Mouse (Mus musculus): ENCODE results near the gene Fam69b.

Fam69b gene

GRCm38 (mm10) chr2:26628792-26629437 is 658 bp downstream of the Fam69b start:
- DNase-seq: no peak

- DNase-seq: no peak
Measured at GRCm38 (mm10) chr2:26632541-26633395, 4.5 kb downstream of the Fam69b start.

GRCm38 (mm10) chr2:26633953-26634530 is 5.8 kb downstream of the Fam69b start:
- no peak for DNase-seq

GRCm38 (mm10) chr2:26634629-26635488 is 6.6 kb downstream of the Fam69b start:
- DNase-seq: no peak

- DNase-seq: no peak
Measured at GRCm38 (mm10) chr2:26635489-26636324, 7.5 kb downstream of the Fam69b start.

DNA sequence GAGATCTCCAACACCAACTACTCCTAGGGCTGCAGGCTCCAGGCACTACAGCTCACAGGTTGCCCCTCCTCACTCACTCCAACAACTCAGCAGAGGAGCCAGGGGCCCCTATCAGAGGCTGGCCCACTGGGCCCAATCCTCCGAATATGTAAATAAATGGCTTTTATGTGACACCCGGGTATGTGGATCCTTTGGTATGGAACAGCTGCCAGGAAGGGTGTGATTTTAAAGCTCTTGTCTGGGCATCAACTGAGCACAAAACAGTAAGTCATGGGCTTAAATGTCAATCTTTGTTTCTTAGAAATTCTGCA is 8.0 kb downstream of the Fam69b start:
- DNase-seq: no peak

DNA sequence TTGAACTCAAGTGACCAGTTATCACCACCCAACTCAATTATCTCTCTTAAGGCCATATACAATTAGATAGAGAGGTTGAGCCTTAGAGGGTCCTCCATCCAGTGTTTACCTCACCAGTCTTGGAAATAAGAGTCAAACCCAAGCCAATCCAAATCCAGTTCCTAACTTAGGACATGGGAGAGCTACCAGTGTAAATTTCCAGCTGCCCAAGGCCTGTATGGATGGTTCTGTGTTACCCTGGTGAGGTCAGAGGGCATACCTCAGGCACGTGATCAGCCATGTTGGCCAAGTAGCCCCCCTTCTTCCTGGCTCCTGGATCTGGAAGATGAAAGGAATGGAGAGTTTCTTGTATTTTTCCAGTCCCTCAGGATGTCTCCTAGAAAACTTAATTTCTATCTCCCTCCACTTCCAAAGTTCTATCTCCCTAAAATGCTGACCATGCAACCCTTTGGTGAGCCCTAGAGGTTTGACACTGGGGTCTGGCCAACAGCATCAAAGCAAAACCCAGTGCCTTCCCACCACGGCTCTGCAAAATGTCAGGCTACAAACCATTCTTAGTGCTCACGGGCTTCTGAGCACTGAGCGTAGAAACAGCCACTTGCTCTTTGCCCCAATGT is 9.2 kb downstream of the Fam69b start:
- DNase-seq: no peak

- no peak for DNase-seq
Measured at GRCm38 (mm10) chr2:26638039-26638438, 9.8 kb downstream of the Fam69b start.

DNA sequence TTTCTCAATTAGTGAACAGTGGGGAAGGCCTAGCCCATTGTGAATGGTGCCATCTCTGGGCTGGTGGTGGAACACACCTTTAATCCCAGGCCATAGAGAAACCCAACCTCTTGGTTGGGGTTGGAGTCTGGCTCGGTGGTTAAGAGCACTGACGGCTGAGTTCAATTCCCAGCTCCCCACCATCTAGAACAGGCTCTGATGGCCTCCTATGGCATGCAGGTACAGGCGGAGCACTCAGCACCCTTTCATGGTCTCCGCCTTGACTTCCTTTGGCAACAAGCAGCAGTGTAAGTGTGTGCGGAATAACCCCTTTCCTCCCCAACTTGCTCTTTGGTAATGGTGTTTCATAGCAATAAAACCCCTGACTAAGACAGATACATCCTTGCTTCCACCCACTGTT is 10.3 kb downstream of the Fam69b start:
- no peak for DNase-seq

DNA sequence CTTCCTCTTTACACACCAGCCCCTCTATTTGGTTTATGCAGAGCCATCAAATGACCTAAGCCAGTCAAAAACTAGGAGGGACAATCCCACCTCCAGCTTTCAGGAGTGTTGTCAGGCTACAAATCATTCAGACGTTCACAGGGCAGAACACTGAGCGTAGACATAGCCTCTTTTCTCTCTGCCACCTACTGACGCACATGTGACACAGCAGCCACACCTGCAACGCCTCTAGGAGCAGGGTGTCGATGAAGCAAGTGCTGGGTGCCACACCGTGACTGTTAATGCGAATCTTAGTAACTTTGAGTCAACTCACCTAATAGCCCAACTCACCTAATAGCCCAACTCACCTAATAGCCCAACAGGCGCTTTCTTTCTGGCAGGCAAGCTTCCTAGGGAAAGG is 10.8 kb downstream of the Fam69b start:
- DNase-seq: peak; percentile 78

DNA sequence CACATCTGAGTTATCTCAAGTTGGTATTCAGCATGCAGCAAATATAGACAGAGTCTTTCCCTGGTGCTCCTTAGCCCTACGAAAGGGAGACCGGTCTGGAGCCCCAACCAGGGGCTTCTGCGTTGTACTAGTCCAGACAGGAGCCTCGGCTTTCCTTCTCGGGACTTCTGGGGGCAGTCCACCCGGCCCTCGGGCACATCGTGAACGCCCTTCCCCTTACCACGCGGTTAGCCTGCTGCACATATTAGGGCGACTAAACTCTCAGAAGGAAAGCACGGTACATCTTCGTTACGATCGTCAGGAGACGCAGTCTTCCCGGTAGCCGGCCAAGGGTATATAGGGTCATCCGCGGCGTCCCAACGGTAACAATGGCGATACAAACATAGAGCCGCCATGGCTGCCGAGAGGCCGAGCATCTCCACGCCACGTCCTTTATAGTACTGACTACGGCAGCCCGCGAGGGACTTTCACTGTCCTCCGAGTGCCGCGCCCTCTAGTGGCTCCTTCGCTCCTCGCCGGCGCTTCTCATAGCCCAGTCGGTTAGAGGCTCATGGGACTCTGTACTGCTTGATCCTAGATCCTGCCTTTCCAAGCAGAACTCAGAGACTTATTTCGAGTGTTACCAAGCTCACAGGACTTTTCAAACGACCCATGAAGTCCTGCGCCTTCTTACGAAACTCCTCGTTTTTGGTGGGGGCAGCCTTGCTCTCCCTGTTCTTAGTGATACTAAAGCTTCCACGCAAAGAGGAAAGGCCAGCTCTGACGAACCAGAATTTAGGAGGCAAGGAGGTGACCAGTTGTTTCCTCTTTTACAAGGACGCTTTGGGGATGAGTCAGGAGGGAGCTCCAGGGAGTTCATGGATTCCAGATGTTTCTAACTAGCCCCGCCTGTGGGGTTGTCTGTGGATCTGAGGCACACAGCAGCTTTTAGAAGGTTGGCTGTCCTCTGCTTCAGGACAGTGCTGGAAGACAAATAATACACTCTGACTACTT is 11.9 kb downstream of the Fam69b start:
- DNase-seq: peak; percentile 99

DNA sequence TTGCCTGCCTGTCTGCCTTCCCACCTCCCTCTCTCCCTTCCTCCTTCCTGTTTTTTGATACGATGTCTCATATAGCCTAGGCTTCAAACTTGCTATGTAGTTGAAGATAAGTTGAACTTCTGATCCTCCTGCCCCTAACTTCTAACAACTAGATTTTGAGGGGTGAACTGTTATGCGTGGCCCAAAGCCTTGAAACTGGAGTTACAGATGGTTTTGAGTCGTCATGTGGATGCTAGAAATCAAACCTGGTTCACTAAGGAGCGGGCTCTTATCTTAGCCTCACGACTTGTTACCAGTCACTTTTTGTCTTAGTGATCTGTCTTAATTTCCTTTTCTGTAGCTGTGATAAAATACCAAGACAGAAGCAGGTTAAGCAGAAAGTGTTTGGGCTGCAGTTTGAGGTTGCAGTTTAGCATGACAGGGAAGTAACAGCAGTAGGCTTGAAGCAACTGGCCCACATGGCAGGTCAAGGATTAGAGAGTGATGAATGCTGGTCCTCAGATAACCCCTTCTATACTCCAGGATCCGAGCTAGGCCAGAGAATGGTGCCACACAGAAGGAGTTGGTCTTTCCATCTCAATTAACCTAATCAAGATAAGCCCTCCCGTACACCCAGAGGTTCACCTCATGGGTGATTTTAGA is 12.9 kb downstream of the Fam69b start:
- no peak for DNase-seq

DNA sequence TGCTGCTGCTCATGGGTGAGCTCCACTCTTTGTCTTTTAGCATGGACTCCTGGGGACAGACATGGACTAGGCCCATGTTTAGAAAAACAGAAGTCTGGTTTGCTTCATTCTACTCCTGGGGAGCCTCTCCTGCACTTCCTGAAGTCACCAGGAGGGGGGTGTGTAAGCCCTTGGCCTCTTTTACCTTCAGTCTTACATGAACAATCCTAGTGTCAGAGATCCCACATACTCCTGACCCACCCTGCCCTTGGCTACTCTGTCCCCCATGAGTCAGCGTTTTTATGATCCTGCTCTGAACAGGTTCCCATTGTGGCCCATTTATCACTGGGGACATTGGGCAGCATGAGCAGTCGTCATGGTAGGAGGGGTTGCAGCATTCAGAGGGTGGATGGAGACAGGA is 15.7 kb downstream of the Fam69b start:
- peak; percentile 81 for DNase-seq

- DNase-seq: peak; percentile 82
Measured at GRCm38 (mm10) chr2:26646643-26647293, 18.5 kb downstream of the Fam69b start.

- no peak for DNase-seq
Measured at GRCm38 (mm10) chr2:26654687-26655086, 26.4 kb downstream of the Fam69b start.

- no peak for DNase-seq
Measured at GRCm38 (mm10) chr2:26657426-26657825, 29.2 kb downstream of the Fam69b start.

DNA sequence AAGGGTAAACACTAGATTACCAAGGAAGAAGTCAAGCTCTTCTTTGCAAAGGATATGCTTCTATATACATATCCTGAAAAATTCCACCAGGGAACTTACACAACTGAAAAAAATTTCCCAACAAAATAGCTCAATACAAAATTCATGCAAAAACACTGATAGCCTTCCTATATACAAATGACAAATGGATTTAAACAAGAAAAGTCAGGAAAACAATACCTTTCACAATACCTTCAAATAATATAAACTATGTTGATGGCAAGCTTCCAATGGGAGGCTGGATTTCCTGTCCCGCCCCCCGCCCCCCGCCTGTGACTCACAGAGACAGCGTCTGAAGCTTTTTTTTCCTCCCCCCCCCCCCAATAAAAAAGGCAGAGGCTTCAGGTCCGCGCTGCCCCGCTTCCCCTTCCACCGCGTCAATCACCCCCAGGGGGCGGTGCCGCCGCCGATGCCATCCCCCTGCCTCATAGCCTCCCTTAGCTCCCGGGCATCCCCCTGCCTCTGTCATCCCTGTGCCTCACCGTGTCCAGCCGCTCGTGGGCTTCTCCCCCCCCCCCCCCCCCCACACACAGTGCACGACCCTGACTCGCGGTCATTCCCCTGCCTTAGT is 33.0 kb downstream of the Fam69b start:
- DNase-seq: peak; percentile 78

GRCm38 (mm10) chr2:26661768-26662508 is 33.7 kb downstream of the Fam69b start:
- DNase-seq: peak; percentile 45
